Comparison of ENCODE assay signal across 10 mouse cellular contexts in genomic region chr7:128252609-128253008, GRCm38 (mm10). TPM values are rescaled to one million over a fixed set of nuclear protein-coding genes. Genes with fewer than 3 reads are reported as not detected.
A peak's percentile ranks its signal among the peaks of the same experiment; 100 is the strongest.
DNase-seq lines count a peak whose midpoint lies in the region; ATAC-seq and TF ChIP-seq lines count a peak whose summit lies in the region.
"Had no signal": no experiment of that assay in that cellular context is flagged by ENCODE, and none has a peak within 500 bp of the region (broad histone marks: within the 10 kb centered on the region; RNA-seq: fewer than 3 reads in every experiment).

No protein-coding gene starts in this region.

- peaks cover 47% of the 10 kb centered on the region for H3K4me1 ChIP-seq in heart, embryonic 10.5 days
- peaks cover 14% of the 10 kb centered on the region for H3K4me1 ChIP-seq in midbrain, embryonic 13.5 days (replicated peaks)

- no peaks in the 10 kb centered on the region for H3K9me3 ChIP-seq in heart, embryonic 10.5 days
- no peaks in the 10 kb centered on the region for H3K9me3 ChIP-seq in midbrain, embryonic 13.5 days

- peak overlapping the region; percentile 55 for H3K9ac ChIP-seq in midbrain, embryonic 13.5 days (replicated peaks)

- peak; percentile 76 for DNase-seq in heart, embryonic 10.5 days (ENCODE audit: low spot score)
- no peak for DNase-seq in heart, postnatal 14 days
- peak; percentile 69 for DNase-seq in ZHBTc4 (ENCODE audit: low read depth, low spot score)
- DNase-seq in frontal cortex, postnatal 25 days (ENCODE audit: low spot score in 2 of 2): peak; percentile 43 to 45
- peak; percentile 57 to 77 for DNase-seq in left cerebral cortex, adult 2 months (ENCODE audit: extremely low spot score in 1 of 2, low spot score in 2 of 2)
- peak; percentile 83 to 86 for DNase-seq in thymus, adult 18-20 months
- DNase-seq in heart, postnatal 4 days: no peak

- H3K36me3 ChIP-seq in heart, embryonic 10.5 days: peaks cover 61% of the 10 kb centered on the region
- H3K36me3 ChIP-seq in midbrain, embryonic 13.5 days: no peaks in the 10 kb centered on the region

- 27% methylated on average over 24 of the region's 24 CpGs for WGBS in heart, embryonic 10.5 days
- WGBS in midbrain, embryonic 13.5 days: 8% methylated on average over 24 of the region's 24 CpGs

- intact Hi-C loops in heart, postnatal 14 days (cut with DNase I): no loop called here
- intact Hi-C loops in left cerebral cortex, adult 2 months (cut with DNase I): loop anchor here (5.0 kb wide), 1 partner anchor 45 kb away; the partner anchor contains the start of gene BC017158

- peak overlapping the region; percentile 61 for H3K4me2 ChIP-seq in midbrain, embryonic 13.5 days (replicated peaks)

- H3K27ac ChIP-seq in heart, embryonic 10.5 days: no peak overlapping the region
- H3K27ac ChIP-seq in left cerebral cortex, adult 2 months: no peak overlapping the region
- no peak overlapping the region for H3K27ac ChIP-seq in midbrain, embryonic 13.5 days

- 0 out of 2 replicates have a peak overlapping the region, but pooled peaks have one; percentile 17 for H3K4me3 ChIP-seq in heart, embryonic 10.5 days
- no peak overlapping the region for H3K4me3 ChIP-seq in left cerebral cortex, adult 2 months
- H3K4me3 ChIP-seq in midbrain, embryonic 13.5 days (replicated peaks): peak overlapping the region; percentile 41

- ATAC-seq in midbrain, embryonic 13.5 days: peak; percentile 67; the same call in 1 of the 2 replicates
- ATAC-seq: Patski had no signal

- TF ChIP-seq CTCF in left cerebral cortex, adult 2 months (IDR thresholded peaks at IDR 0.05): no peak

- H3K27me3 ChIP-seq in heart, embryonic 10.5 days (ENCODE audit: insufficient read depth, poor library complexity, severe bottlenecking): no peaks in the 10 kb centered on the region
- H3K27me3 ChIP-seq in midbrain, embryonic 13.5 days: peaks cover 32% of the 10 kb centered on the region
- H3K27me3 ChIP-seq: Patski had no signal

RNA-seq across cellular contexts. Expression of gene Tgfb1i1, which starts 6.0 kb away (rescaled TPM):
- 144 and 202 TPM in 2 replicates for polyA plus RNA-seq in heart, embryonic 10.5 days (2016; fragmentation: Nextera tagmentation; extraction: Ambion mirVana)
- 10 to 100 TPM; 31.9 to 32.2 TPM for total RNA-seq in heart, postnatal 14 days (2021)
- total RNA-seq in left cerebral cortex, adult 2 months (2021): 10 to 100 TPM; 18.9 to 22.2 TPM
- 21.7 and 23.0 TPM in 2 replicates for polyA plus RNA-seq in midbrain, embryonic 13.5 days (2015; fragmentation: Nextera tagmentation; extraction: Ambion mirVana)
- 100 to 1,000 TPM; 101 to 108 TPM for total RNA-seq in heart, postnatal 4 days (2021)

RNA-seq across cellular contexts. Expression of gene Slc5a2, which starts 12.8 kb away (rescaled TPM):
- 0.37 and 0.48 TPM in 2 replicates for polyA plus RNA-seq in heart, embryonic 10.5 days (2016; fragmentation: Nextera tagmentation; extraction: Ambion mirVana)
- not detected for total RNA-seq in heart, postnatal 14 days (2021)
- not detected for total RNA-seq in left cerebral cortex, adult 2 months (2021)
- not detected in 2 replicates for polyA plus RNA-seq in midbrain, embryonic 13.5 days (2015; fragmentation: Nextera tagmentation; extraction: Ambion mirVana)
- not detected for total RNA-seq in heart, postnatal 4 days (2021)
- total RNA-seq: left cerebral cortex, adult 8-10 months had no signal

RNA-seq across cellular contexts. Expression of gene 9130023H24Rik, which starts 14.8 kb away (rescaled TPM):
- 7.1 and 7.2 TPM in 2 replicates for polyA plus RNA-seq in heart, embryonic 10.5 days (2016; fragmentation: Nextera tagmentation; extraction: Ambion mirVana)
- total RNA-seq in heart, postnatal 14 days (2021): 1 to 10 TPM; 3.1 to 3.4 TPM
- total RNA-seq in left cerebral cortex, adult 2 months (2021): 1 to 10 TPM; 3.3 to 4.2 TPM
- 11.0 and 11.5 TPM in 2 replicates for polyA plus RNA-seq in midbrain, embryonic 13.5 days (2015; fragmentation: Nextera tagmentation; extraction: Ambion mirVana)
- total RNA-seq in heart, postnatal 4 days (2021): 1 to 10 TPM; 5.3 to 6.8 TPM

RNA-seq across cellular contexts. Expression of gene Armc5, which starts 15.5 kb away (rescaled TPM):
- polyA plus RNA-seq in heart, embryonic 10.5 days (2016; fragmentation: Nextera tagmentation; extraction: Ambion mirVana): 16.6 and 17.5 TPM in 2 replicates
- total RNA-seq in heart, postnatal 14 days (2021): 1 to 10 TPM; 7.8 to 9.0 TPM
- total RNA-seq in left cerebral cortex, adult 2 months (2021): 10 to 100 TPM; 12.3 to 13.6 TPM
- 12.5 and 13.9 TPM in 2 replicates for polyA plus RNA-seq in midbrain, embryonic 13.5 days (2015; fragmentation: Nextera tagmentation; extraction: Ambion mirVana)
- total RNA-seq in heart, postnatal 4 days (2021): 10 to 100 TPM; 13.3 to 13.8 TPM

RNA-seq across cellular contexts. Expression of gene BC017158, which starts 45.4 kb away (rescaled TPM):
- polyA plus RNA-seq in heart, embryonic 10.5 days (2016; fragmentation: Nextera tagmentation; extraction: Ambion mirVana): 20.3 and 25.1 TPM in 2 replicates
- total RNA-seq in heart, postnatal 14 days (2021): 1 to 10 TPM; 7.0 to 8.0 TPM
- total RNA-seq in left cerebral cortex, adult 2 months (2021): 10 to 100 TPM; 27.5 to 27.7 TPM
- 17.5 and 17.7 TPM in 2 replicates for polyA plus RNA-seq in midbrain, embryonic 13.5 days (2015; fragmentation: Nextera tagmentation; extraction: Ambion mirVana)
- 10 to 100 TPM; 12.4 to 13.1 TPM for total RNA-seq in heart, postnatal 4 days (2021)

Comparison
In these comparisons a context has a peak if more than half of its experiments do, and no peak if none do; other contexts are left out.
1. DNase-seq: peak in heart, embryonic 10.5 days (single experiment), ZHBTc4 (single experiment), frontal cortex, postnatal 25 days (2 of 2), left cerebral cortex, adult 2 months (2 of 2) and thymus, adult 18-20 months (2 of 2); none in heart, postnatal 14 days (0 of 2) and heart, postnatal 4 days (single experiment).